Mouse (Mus musculus) frontal cortex, postnatal 10 days (tissue): ENCODE data around the gene Olfr1153.

ENCODE experiments used
- DNase-seq, 2 experiments: peaks; one replicate each; pipeline ENCODE4 v3.0.0; 2022; ENCODE audit warnings: low spot score in 2 of 2, mixed read lengths in 1 of 2

The Olfr1153 gene

GRCm38 (mm10) chr2:87894662-87895061, at the start of gene Olfr1153:
TSS of gene Olfr1153 (plus strand) at chr2:87894962.
- no peak for DNase-seq

- DNase-seq: no peak
Measured at GRCm38 (mm10) chr2:87855562-87855961, 39.2 kb upstream of the Olfr1153 start, which contains the start of gene Olfr1151. TSS of gene Olfr1151 (plus strand) at chr2:87855862.

- no peak for DNase-seq
Measured at GRCm38 (mm10) chr2:87866192-87866591, 28.6 kb upstream of the Olfr1153 start, which contains the start of gene Olfr1152. TSS of gene Olfr1152 (plus strand) at chr2:87866492.

- no peak for DNase-seq
Measured at GRCm38 (mm10) chr2:87905066-87905465, 10.3 kb downstream of the Olfr1153 start, which contains the start of gene Olfr1154. TSS of gene Olfr1154 (minus strand) at chr2:87905166.

- no peak for DNase-seq
Measured at GRCm38 (mm10) chr2:87945037-87945436, 50.3 kb downstream of the Olfr1153 start, which contains the start of gene Olfr1155. TSS of gene Olfr1155 (minus strand) at chr2:87945137.
